Mouse (Mus musculus): ENCODE results near the gene Serinc2. TPM values are rescaled to one million over a fixed set of nuclear protein-coding genes. Genes with fewer than 3 reads are reported as not detected.

The Serinc2 gene
- polyA plus RNA-seq, 2 experiments, result 0.23 to 0.48 TPM

DNA sequence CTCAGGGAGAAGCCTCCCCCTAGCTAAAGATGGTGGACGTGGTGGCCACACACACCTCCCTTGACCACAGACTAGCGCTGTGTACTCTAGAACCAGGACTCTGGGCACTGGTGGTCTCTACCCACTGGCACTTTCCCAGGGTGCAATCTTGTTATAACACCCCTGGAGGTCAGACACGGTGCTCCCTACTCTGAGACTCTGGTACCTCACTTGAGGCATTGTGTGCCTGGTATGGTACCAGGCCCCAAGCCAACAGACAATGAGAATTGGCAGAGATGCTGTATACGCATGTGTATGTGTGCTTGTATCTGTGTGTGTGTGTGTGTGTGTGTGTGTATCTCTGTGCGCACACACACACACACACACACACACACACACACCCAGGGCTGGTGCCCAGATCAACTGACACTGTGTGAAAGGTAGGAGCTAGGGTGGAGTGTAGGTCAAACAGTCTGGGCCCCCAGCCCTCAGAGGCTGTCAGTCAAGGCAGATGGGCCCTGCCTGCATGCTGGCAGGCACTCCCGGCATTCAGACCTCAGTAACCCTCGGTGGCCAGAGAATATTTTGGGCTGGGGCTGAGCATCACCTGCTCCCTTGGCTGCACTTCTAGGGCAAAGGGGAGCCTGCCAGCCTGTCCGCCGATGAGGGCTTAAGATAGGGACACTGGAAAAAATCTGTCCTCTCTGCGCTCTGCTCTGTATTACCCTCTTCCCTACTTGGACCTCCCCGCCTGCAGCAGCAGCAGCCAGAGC lies 20.0 kb upstream of the Serinc2 start:
- Histone ChIP-seq H3K4me2 (ENCODE audit: low read depth) (no peak overlapping the region), H3K27me3 (ENCODE audit: control insufficient read depth, insufficient read depth, low read length) (no peaks in the 10 kb centered on the region), H3K27ac (no peak overlapping the region), H3K9ac (replicated peaks) (no peak overlapping the region), H3K36me3 (replicated peaks; ENCODE audit: control insufficient read depth, insufficient read depth, low read depth) (no peaks in the 10 kb centered on the region), H3K9me3 (ENCODE audit: control insufficient read depth, low read length) (no peaks in the 10 kb centered on the region), H3K4me3 (ENCODE audit: insufficient read depth in 1 of 2, low read depth in 2 of 2, low read length in 2 of 2) (no peak overlapping the region), H3K4me1 (replicated peaks; ENCODE audit: control insufficient read depth in 2 of 2, insufficient read depth in 2 of 2, low read length in 1 of 2) (peaks cover 42 to 53% of the 10 kb centered on the region in 2 experiments)
- TF ChIP-seq CTCF (IDR thresholded peaks at IDR 0.05; ENCODE audit: low read depth), result no peak
- no peak for TF ChIP-seq EP300 (IDR thresholded peaks at IDR 0.05; ENCODE audit: low read depth)
- DNase-seq (ENCODE audit: low read depth in 3 of 3, low spot score in 3 of 3) (no peak), ATAC-seq (ENCODE audit: insufficient read depth) (no peak)
- WGBS (ENCODE audit: insufficient replicate concordance), result 71% methylated on average over 11 of the region's 11 CpGs

DNA sequence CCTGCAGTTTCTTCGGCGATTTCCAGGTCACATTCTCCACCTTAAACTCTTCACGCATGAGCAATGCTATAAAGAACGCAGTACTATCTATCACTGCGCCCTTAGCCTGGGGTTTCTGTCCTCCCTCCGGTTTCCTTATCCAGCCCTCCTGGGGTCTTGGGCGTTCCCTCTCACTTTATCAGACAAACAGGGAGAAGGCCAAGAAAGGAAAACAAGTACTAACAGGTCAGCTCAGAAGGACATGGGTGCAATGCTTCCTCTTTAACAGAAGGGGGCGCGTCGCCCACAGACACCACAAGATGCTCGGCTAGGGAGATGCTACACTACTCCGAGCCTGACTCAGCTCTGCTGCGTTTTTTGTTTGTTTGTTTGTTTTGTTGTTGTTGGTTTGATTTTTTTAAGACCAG lies 18.1 kb upstream of the Serinc2 start:
- no peaks in the 10 kb centered on the region for H3K36me3 ChIP-seq (replicated peaks; ENCODE audit: control insufficient read depth, insufficient read depth, low read depth)
- peaks cover 40 to 53% of the 10 kb centered on the region in 2 experiments for H3K4me1 ChIP-seq (replicated peaks; ENCODE audit: control insufficient read depth in 2 of 2, insufficient read depth in 2 of 2, low read length in 1 of 2)
- H3K27me3 ChIP-seq (ENCODE audit: control insufficient read depth, insufficient read depth, low read length), result no peaks in the 10 kb centered on the region
- peak; percentile 85 for ATAC-seq (ENCODE audit: insufficient read depth)
- H3K9me3 ChIP-seq (ENCODE audit: control insufficient read depth, low read length), result no peaks in the 10 kb centered on the region
- peak; percentile 90 to 95 (median 92) for DNase-seq (ENCODE audit: low read depth in 3 of 3, low spot score in 3 of 3)
- TF ChIP-seq EP300 (IDR thresholded peaks at IDR 0.05; ENCODE audit: low read depth) (peak; percentile 90), CTCF (IDR thresholded peaks at IDR 0.05; ENCODE audit: low read depth) (peak; percentile 98)
- peak overlapping the region; percentile 81 for H3K9ac ChIP-seq (replicated peaks)
- 7% methylated on average over 13 of the region's 13 CpGs for WGBS (ENCODE audit: insufficient replicate concordance)
- peak overlapping the region; percentile 69 for H3K4me2 ChIP-seq (ENCODE audit: low read depth)
- peak overlapping the region; percentile 91 for H3K27ac ChIP-seq
- H3K4me3 ChIP-seq (ENCODE audit: insufficient read depth in 1 of 2, low read depth in 2 of 2, low read length in 2 of 2), result peak overlapping the region; percentile 38 to 49

DNA sequence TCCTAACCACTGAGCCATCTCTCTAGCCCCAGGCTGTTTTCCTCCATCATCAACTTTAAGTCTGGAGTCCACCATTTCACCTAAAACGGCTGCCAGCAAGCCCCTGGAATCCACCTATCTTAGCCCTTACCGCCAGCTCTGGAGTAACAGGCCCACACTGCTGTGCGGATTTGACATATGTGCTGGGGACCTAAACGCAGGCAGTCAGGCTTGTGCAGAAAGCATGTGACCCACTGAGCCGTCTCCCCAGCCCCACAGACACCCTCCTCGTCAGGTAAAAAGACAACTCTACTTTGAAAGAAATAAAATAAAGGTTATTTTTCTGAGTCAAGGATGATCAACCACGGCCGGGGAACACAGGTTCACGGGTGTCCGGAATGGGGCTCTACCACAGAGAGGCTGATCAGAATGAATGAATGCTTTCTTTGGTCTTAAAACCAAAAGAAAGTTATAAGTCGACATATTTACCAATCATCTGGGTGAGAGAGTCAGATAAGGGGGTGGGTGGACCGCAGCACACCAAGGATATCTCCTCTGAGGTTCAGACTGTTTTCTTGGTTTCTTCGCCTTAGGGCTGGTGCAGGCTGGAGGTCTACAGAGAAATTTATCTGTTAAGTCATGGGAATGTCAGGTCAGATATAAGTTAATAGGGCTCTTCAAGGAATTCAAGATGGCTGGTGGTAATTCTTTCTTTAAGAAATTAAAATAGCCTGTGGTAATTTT lies 17.4 kb upstream of the Serinc2 start:
- H3K27ac ChIP-seq, result peak overlapping the region; percentile 91
- peak; percentile 70 for TF ChIP-seq EP300 (IDR thresholded peaks at IDR 0.05; ENCODE audit: low read depth)
- TF ChIP-seq CTCF (IDR thresholded peaks at IDR 0.05; ENCODE audit: low read depth), result no peak
- no peaks in the 10 kb centered on the region for H3K9me3 ChIP-seq (ENCODE audit: control insufficient read depth, low read length)
- H3K9ac ChIP-seq (replicated peaks), result peak overlapping the region; percentile 81
- H3K4me2 ChIP-seq (ENCODE audit: low read depth), result peak overlapping the region; percentile 69
- 22% methylated on average over 13 of the region's 13 CpGs for WGBS (ENCODE audit: insufficient replicate concordance)
- DNase-seq (ENCODE audit: low read depth in 3 of 3, low spot score in 3 of 3) (peak; percentile 66 to 76 (median 71)), ATAC-seq (ENCODE audit: insufficient read depth) (peak; percentile 81)
- H3K36me3 ChIP-seq (replicated peaks; ENCODE audit: control insufficient read depth, insufficient read depth, low read depth), result no peaks in the 10 kb centered on the region
- peak overlapping the region; percentile 49 for H3K4me3 ChIP-seq (ENCODE audit: insufficient read depth in 1 of 2, low read depth in 2 of 2, low read length in 2 of 2)
- H3K4me1 ChIP-seq (replicated peaks; ENCODE audit: control insufficient read depth in 2 of 2, insufficient read depth in 2 of 2, low read length in 1 of 2), result peaks cover 40 to 49% of the 10 kb centered on the region in 2 experiments
- H3K27me3 ChIP-seq (ENCODE audit: control insufficient read depth, insufficient read depth, low read length), result no peaks in the 10 kb centered on the region

DNA sequence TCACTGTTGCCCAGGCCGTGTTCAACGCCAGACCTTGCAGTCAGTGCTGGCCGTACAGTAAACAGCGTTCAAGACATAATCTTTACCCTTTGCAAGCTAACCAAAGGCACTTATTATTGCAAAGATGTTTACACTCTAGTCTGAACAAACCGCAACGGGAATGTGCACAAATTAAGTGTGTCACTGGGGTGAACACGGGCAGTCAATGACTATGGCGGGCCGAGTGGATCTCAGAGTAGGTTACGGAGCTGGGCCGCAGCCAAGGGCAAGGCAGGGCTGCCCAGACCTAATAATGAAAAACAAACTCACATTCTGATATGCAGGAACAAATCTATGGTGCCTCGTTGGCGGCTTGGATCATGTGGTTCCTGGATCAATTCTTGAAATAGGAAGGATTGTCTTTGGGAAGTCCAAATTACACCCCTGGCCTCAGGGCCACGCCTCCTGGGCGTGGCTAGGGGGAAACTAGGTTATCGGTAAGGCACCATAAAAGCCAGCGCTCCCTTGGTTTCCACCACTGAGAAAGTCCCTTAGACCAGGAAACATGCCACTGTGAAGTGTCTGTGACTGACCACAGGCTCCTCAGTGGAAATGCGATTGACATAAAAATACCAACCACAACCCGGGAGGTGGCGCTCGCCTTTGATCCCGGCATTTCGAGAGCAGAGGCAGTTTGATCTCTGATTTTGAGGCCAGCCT lies 16.2 kb upstream of the Serinc2 start:
- 38% methylated on average over 23 of the region's 23 CpGs for WGBS (ENCODE audit: insufficient replicate concordance)
- Histone ChIP-seq H3K36me3 (replicated peaks; ENCODE audit: control insufficient read depth, insufficient read depth, low read depth) (no peaks in the 10 kb centered on the region), H3K27ac (peak overlapping the region; percentile 91), H3K4me3 (ENCODE audit: insufficient read depth in 1 of 2, low read depth in 2 of 2, low read length in 2 of 2) (peak overlapping the region; percentile 49), H3K4me2 (ENCODE audit: low read depth) (peak overlapping the region; percentile 69), H3K9me3 (ENCODE audit: control insufficient read depth, low read length) (no peaks in the 10 kb centered on the region), H3K9ac (replicated peaks) (peak overlapping the region; percentile 81), H3K27me3 (ENCODE audit: control insufficient read depth, insufficient read depth, low read length) (no peaks in the 10 kb centered on the region), H3K4me1 (replicated peaks; ENCODE audit: control insufficient read depth in 2 of 2, insufficient read depth in 2 of 2, low read length in 1 of 2) (peaks cover 40 to 49% of the 10 kb centered on the region in 2 experiments)
- peak; percentile 62 for TF ChIP-seq CTCF (IDR thresholded peaks at IDR 0.05; ENCODE audit: low read depth)
- peak; percentile 30; the same call in 1 of the 2 replicates for TF ChIP-seq EP300 (IDR thresholded peaks at IDR 0.05; ENCODE audit: low read depth)
- ATAC-seq (ENCODE audit: insufficient read depth) (peak; percentile 27), DNase-seq (ENCODE audit: low read depth in 3 of 3, low spot score in 3 of 3) (peak; percentile 73 to 87 (median 78))
